Mouse (Mus musculus): ENCODE data around the gene Smad3. TPM values are rescaled to one million over a fixed set of nuclear protein-coding genes. Genes with fewer than 3 reads are reported as not detected.

Smad3 gene
- total RNA-seq, 1 experiment from 2014 or later = 36.2 TPM

- no peak for DNase-seq
Observed at GRCm38 (mm10) chr9:63772452-63772851, 14.7 kb upstream of the Smad3 start.

GRCm38 (mm10) chr9:63771676-63772075, 13.9 kb upstream of the Smad3 start:
- no peak for DNase-seq

GRCm38 (mm10) chr9:63761367-63762094, 3.7 kb upstream of the Smad3 start:
- DNase-seq = no peak

- no peak for DNase-seq
Observed at GRCm38 (mm10) chr9:63760783-63761182, 3.0 kb upstream of the Smad3 start.

- DNase-seq = no peak
Observed at GRCm38 (mm10) chr9:63759973-63760722, 2.4 kb upstream of the Smad3 start.

GRCm38 (mm10) chr9:63758641-63759391, 1.0 kb upstream of the Smad3 start:
- no peak for DNase-seq

- DNase-seq = no peak
Observed at GRCm38 (mm10) chr9:63757462-63757772, 377 bp downstream of the Smad3 start.

- peak; percentile 54 for DNase-seq
Observed at GRCm38 (mm10) chr9:63756581-63757461, 973 bp downstream of the Smad3 start.

- no peak for DNase-seq
Observed at GRCm38 (mm10) chr9:63755671-63756543, 1.9 kb downstream of the Smad3 start.

GRCm38 (mm10) chr9:63754556-63755510, 3.0 kb downstream of the Smad3 start:
- DNase-seq = no peak

- DNase-seq = no peak
Observed at GRCm38 (mm10) chr9:63754039-63754438, 3.8 kb downstream of the Smad3 start.

- DNase-seq = no peak
Observed at GRCm38 (mm10) chr9:63753359-63753758, 4.4 kb downstream of the Smad3 start.

- no peak for DNase-seq
Observed at GRCm38 (mm10) chr9:63752576-63752975, 5.2 kb downstream of the Smad3 start.

- no peak for DNase-seq
Observed at GRCm38 (mm10) chr9:63751325-63751724, 6.5 kb downstream of the Smad3 start.

GRCm38 (mm10) chr9:63750360-63750974, 7.3 kb downstream of the Smad3 start:
- DNase-seq = no peak

GRCm38 (mm10) chr9:63749296-63749915, 8.4 kb downstream of the Smad3 start:
- DNase-seq = no peak

- DNase-seq = peak; percentile 61
Observed at GRCm38 (mm10) chr9:63747645-63748295, 10.0 kb downstream of the Smad3 start.

- DNase-seq = no peak
Observed at GRCm38 (mm10) chr9:63746980-63747379, 10.8 kb downstream of the Smad3 start.
